Mouse (Mus musculus) spleen, postnatal 10 days (tissue): Measurements from ENCODE around the gene Hist1h1c.

ENCODE experiments used
- DNase-seq, 2 experiments: peaks; one replicate each; pipeline ENCODE4 v3.0.0; 2021 to 2022; ENCODE audit warnings: low spot score in 2 of 2

The Hist1h1c gene

GRCm38 (mm10) chr13:23745381-23746161 lies 7.0 kb downstream of the Hist1h1c start, which contains the start of gene Hist1h3c:
TSS of gene Hist1h3c (minus strand) at chr13:23745602.
- peak; percentile 87 to 92 for DNase-seq

GRCm38 (mm10) chr13:23746201-23747080 lies 7.8 kb downstream of the Hist1h1c start, which contains the start of gene Hist1h2bb:
TSS of gene Hist1h2bb (plus strand) at chr13:23746734.
- peak; percentile 77 to 88 for DNase-seq

GRCm38 (mm10) chr13:23747081-23747891 lies 8.7 kb downstream of the Hist1h1c start:
- peak in 1 of 2 experiments; percentile 46 for DNase-seq

GRCm38 (mm10) chr13:23747892-23748288 lies 9.3 kb downstream of the Hist1h1c start:
- DNase-seq, result peak in 1 of 2 experiments; percentile 51

- DNase-seq, result no peak
Observed at GRCm38 (mm10) chr13:23749563-23750121, 11.0 kb downstream of the Hist1h1c start.

- peak; percentile 82 to 84 for DNase-seq
Observed at GRCm38 (mm10) chr13:23750839-23751477, 12.3 kb downstream of the Hist1h1c start, which contains the start of gene Hist1h2ab. TSS of gene Hist1h2ab (plus strand) at chr13:23751126.

GRCm38 (mm10) chr13:23751478-23751956 lies 12.9 kb downstream of the Hist1h1c start:
- peak in 1 of 2 experiments; percentile 47 for DNase-seq

- peak; percentile 89 to 93 for DNase-seq
Observed at GRCm38 (mm10) chr13:23752067-23752741, 13.6 kb downstream of the Hist1h1c start, which contains the start of gene Hist1h3b. TSS of gene Hist1h3b (plus strand) at chr13:23752267.

- DNase-seq, result peak in 1 of 2 experiments; percentile 53
Observed at GRCm38 (mm10) chr13:23752742-23753172, 14.1 kb downstream of the Hist1h1c start.

GRCm38 (mm10) chr13:23753314-23754078 lies 14.9 kb downstream of the Hist1h1c start:
- DNase-seq, result no peak

GRCm38 (mm10) chr13:23755000-23755399 lies 16.4 kb downstream of the Hist1h1c start:
- DNase-seq, result no peak

GRCm38 (mm10) chr13:23756790-23757189 lies 18.2 kb downstream of the Hist1h1c start, which contains the start of gene Hist1h4b:
TSS of gene Hist1h4b (plus strand) at chr13:23757013.
- peak; percentile 90 to 94 for DNase-seq

- DNase-seq, result peak in 1 of 2 experiments; percentile 53
Observed at GRCm38 (mm10) chr13:23757211-23757773, 18.7 kb downstream of the Hist1h1c start.

- DNase-seq, result no peak
Observed at GRCm38 (mm10) chr13:23757921-23758320, 19.3 kb downstream of the Hist1h1c start.

- no peak for DNase-seq
Observed at GRCm38 (mm10) chr13:23759251-23759771, 20.7 kb downstream of the Hist1h1c start.

GRCm38 (mm10) chr13:23759916-23760239 lies 21.3 kb downstream of the Hist1h1c start:
- DNase-seq, result no peak

GRCm38 (mm10) chr13:23760240-23760971 lies 21.8 kb downstream of the Hist1h1c start:
- DNase-seq, result peak in 1 of 2 experiments; percentile 61
